Mouse (Mus musculus) frontal cortex, adult 2 months (tissue): ENCODE measurements at regions not wholly inside any gene's neighbourhood (a gene's known extent, or its start where the extent isn't known, plus 50 kb on each side); places are given as distances from the start of the nearest gene placed in this dataset.

Experiments used
- DNase-seq, 2 experiments: peaks; one replicate each; pipeline ENCODE4 v3.0.0; 2022; ENCODE audit warnings: low spot score in 1 of 2; ENCODE audit errors: extremely low spot score in 1 of 2

DNA sequence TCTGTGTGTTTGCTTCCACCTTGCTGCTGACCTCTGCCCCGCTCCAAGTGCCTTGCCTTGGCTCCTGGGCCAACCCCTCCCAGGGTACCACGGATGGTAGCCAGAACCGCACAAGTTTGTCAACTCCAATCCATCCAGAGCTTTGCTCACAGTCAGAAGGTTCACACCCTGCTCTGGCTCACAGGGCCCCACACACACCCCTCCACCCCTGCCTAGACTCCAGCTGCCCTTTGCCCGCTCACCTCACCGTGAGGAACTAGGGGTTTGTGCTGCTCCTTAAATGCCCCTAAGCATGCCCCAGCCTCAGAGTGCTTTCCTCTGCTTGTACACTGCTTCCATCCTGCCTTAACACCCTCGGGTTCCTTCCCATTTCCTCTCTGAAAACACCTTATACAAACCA, 117.5 kb upstream of the Lhx5 start:
- DNase-seq: no peak

DNA sequence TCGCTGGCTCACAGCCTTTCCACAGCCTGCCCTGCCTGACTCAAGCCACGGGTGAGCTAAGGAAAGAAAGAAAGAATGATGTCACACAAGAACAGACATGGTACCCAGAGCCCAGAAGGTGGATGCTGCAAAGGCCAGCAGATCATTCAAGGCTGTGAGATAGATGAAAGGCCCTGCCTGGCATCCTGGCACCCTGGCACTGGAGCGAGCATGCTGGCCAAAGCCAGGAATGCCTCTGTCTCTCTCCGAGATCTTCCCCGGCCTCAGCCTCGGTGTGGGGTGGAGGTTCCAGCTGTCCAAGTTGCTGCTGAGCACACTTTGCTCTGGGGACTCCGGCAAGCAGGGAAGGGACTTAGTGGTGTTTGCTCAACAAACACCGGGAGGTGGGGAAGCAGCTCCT, 116.4 kb upstream of the Lhx5 start:
- no peak for DNase-seq

DNA sequence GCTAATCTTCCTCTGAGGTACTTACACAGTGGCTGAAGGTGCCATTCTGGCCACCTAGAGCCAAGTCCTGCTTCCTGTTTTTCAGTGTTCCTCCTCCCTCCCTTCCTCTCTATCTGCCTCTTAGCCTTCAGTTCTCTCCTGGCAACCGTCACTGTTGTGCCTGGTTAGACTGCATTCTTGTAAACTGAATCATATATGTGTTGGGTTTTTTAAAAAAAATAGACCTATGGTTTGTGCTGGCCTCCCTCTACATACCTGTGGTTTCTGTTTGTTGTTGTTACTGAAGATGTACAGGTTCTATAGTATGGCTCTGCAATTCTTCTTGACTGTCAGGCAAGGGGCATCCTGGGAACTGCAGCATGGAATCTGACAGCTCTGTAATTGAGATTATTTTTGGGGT, 112.5 kb upstream of the Lhx5 start:
- DNase-seq: no peak

DNA sequence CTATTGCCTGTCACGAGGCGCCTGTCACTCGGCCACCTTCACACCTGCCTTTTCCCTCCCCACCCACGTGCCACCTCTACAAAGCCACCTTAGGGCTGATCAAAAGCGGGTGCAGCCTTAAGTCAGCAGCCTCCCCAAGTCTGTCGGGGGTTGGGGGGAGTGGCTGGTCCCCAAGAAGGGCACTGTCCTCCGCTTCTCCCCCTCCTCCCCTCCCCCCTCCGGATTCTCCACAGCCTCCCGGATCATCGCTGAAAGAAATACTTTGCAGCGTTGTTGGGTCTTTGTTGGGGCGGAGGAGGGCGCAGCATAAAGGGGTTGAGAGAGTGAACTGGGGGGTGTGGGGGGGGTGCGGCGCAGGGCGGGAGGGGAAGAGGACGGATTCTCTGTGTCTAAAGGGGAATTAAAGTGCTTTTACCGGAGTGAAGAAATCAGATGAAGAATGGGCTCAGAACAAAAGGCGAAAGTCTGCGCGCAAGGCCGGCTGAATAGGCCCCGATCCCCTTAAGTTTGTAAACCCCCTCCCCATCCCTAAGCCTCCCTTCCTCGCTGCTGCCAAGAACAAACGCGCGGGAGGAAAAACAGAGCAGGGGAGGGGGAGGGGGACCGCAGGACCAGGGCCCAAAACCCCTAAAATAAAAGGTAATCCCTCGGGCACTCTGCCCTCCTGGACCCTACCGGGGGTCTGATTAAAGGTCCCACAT, 109.3 kb upstream of the Lhx5 start:
- no peak for DNase-seq

GRCm38 (mm10) chr5:120322732-120323316, 108.7 kb upstream of the Lhx5 start:
- no peak for DNase-seq

GRCm38 (mm10) chr5:120324111-120324510, 107.4 kb upstream of the Lhx5 start:
- no peak for DNase-seq

- no peak for DNase-seq
Measured at GRCm38 (mm10) chr5:120325386-120325910, 106.1 kb upstream of the Lhx5 start.

- peak; percentile 7 to 60 for DNase-seq
Measured at GRCm38 (mm10) chr5:120332030-120332429, 99.5 kb upstream of the Lhx5 start.

DNA sequence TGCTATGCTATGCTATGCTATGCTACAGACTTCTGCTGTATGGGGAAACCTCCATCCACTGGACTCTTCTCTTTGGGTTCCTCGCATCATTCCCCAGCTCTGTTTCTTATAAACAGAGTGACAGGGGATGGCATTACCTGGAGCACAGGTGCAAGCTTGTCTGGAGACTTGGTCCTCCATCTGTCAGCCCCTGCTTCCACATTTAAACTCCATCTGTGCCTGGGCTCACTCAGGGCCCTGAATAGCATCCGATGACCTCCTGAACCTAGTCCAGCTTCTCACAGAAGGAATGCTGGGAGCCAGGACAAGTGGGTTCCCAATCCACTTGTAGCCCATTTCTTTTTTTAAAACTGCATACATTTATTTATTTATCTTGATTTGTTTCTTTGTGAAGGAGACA, 92.3 kb upstream of the Lhx5 start:
- no peak for DNase-seq

DNA sequence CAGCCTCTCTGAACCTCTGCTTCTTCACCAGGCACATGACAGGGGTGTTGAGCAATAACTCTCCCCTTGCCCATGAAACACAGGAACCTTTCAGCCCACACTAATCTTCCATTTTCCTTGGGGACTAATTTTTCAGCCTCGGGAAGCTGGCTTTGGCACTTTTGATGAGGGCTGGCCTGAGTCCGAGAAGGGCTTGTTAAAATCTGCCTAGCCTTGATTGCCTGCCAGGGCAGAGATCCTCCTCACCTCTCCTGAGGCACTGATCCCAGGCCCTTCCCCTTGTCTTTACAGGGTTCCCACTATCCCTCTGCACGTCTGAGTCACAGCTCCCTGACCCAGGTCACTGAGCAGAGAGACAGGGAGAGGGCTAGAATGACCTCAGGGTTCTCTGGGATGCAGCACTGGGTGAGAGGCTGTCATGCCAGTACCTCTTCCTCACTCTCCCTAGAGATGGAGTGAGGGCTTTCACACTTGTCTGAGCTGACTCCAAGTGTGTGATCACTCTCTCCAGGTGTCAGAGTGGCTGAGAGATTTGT, 90.7 kb upstream of the Lhx5 start:
- DNase-seq: no peak

- DNase-seq: no peak
Measured at GRCm38 (mm10) chr5:120350461-120350860, 81.0 kb upstream of the Lhx5 start.

GRCm38 (mm10) chr5:120351827-120352226, 79.7 kb upstream of the Lhx5 start:
- no peak for DNase-seq

GRCm38 (mm10) chr5:120353657-120354056, 77.8 kb upstream of the Lhx5 start:
- no peak for DNase-seq

GRCm38 (mm10) chr5:120356950-120357349, 74.5 kb upstream of the Lhx5 start:
- DNase-seq: peak; percentile 28 to 32

DNA sequence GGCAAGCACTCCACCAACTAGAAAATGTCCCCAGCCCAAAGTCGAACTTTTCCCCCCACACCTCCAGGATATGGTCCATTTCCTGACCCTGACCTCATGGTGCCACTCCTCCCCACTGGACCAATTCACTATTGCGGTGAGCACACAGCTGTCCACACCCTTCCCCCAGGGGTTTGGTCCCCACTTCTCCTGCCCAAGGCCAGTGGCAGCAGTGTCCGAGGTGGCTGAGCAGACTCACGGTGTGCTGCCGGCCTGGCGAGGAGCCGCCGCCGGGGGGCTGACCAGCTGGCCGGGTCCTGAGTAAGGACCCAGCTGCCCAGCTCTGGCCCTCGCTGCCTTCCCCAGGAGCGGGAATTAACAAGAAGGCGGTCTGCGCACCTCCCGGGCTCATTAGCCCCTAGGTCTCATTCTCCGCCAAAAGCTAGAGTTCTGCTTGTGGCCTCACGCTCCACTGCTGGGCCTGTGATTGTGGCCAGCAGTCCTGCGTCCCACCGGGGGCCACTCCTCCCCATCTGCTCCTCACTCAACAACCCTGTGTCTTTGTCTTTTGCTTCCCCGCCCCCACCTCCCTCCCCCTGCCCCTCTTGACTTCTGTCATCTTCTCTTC, 73.3 kb upstream of the Lhx5 start:
- DNase-seq: no peak

- DNase-seq: peak; percentile 8 to 55
Measured at GRCm38 (mm10) chr5:120365950-120366467, 65.5 kb upstream of the Lhx5 start.

DNA sequence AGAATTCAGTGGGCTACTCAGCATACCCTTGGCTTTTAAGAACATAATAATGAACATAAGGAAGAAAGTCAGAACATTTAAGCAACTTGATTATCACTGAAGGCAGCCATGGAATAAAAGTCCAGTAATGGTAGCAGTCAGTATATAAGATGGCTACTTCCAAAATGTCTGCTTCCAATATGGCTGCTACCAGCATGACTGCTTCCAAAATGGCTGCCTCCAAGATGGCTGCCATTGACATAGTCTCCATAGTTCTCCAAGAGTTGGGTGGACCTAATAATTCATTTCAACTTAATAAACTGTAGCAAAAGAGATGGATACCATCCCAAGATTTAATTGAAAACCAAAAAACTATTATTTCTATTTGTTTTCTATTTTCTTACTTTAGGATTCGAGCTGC, 62.7 kb upstream of the Lhx5 start:
- DNase-seq: no peak

DNA sequence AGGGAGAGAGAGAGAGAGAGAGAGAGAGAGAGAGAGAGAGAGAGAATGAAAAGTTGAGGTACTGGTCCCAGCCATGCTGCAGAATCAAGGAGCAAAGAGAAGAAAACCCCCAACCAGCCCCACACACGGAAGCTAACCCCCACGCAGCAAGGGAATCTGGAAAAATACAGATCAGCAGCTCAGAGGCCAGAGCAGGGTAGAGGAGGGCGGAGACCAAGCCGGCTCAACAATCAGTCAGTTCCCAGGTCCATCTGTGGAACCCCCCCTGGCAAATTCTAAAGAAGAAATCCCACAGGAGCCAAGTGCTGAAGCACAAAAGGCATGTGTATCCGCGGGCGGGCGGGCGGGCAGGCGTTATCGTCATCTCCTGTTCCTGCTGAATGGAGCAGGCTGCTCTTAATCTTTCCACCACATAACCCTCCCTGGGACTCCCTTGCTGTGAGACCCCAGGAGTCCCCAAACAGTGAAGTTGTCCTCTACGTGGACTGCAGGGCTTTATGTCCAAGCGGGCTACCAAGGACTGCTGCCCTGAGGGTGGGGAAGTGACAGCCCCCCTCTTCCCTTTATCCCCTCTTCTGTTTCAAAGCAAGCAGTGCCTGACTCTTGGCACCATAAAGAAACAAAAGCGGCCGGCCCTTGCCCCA, 60.2 kb upstream of the Lhx5 start:
- no peak for DNase-seq

DNA sequence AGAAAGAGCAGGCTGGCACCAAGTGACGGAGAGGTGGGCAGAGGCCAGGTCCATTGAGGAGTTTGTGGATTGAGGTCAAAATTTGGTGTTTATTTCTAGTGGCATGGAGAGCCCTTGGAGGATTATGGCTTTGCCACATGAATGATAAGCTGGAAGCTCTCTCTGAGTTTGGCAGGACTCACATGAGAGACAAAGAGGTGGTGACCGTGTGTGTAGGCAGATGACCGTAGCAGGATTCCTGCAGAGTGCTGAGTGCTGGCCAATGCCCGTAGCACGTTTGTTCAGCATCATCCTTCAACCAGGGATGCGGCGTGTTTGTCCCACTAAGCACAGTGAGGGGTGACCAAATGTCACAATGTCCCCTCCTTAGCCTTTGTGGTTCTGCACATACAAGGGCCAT, 58.1 kb upstream of the Lhx5 start:
- DNase-seq: no peak
